Mouse (Mus musculus) left cerebral cortex, adult 2 months (tissue): ENCODE results near the gene Sptan1. TPM values are rescaled to one million over a fixed set of nuclear protein-coding genes. Genes with fewer than 3 reads are reported as not detected.

Experiments
- DNase-seq, 2 experiments: peaks; one replicate each; pipeline ENCODE4 v3.0.0; 2021 to 2022; ENCODE audit warnings: low spot score in 2 of 2, mixed read lengths in 1 of 2; ENCODE audit errors: extremely low spot score in 1 of 2
- H3K27ac ChIP-seq: fragments of 200-600 bp; 2 replicates; pipeline ENCODE4 v1.8.1; 2022
- H3K4me3 ChIP-seq: fragments of 200-600 bp; 2 replicates; pipeline ENCODE4 v1.8.1; 2022
- CTCF ChIP-seq: fragments of 200-600 bp; IDR thresholded peaks from 2 replicates; pipeline ENCODE4 v1.8.1; 2022; ENCODE audit warnings: antibody characterized with exemption, mild to moderate bottlenecking, moderate library complexity
- intact Hi-C: fragments of 180-260 bp; cut with DNase I; formaldehyde crosslinking; loops from one replicate; pipeline ENCODE4 v1.15.1; 2025
- total RNA-seq, 2 experiments: library from RNA; stranded (reverse); gene quantifications; 2 replicates each; pipeline ENCODE4 v1.2.3; 2021

Gene Sptan1
- total RNA-seq, 2 experiments from 2014 or later = 878 to 928 TPM

DNA sequence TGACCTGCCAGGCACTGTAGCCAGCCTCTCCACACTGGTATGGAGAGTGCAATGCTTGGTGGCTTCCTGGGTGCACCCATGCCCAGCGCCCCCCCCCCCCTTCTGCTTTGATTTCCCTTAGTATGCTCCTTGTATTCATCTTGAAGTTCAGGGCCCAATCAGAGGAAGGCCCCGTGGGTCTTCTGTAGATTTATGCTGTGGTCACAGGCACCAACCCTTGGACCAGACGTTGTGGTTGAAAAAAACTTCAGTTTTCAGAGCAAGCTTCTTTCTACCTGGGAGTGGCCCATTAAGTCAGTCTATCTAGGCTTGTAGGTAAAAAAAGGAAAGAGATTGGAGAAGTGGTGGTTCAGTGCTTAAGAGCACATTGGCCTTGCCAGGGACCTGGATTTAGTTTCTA lies 98.4 kb downstream of the Sptan1 start:
- DNase-seq = no peak
- H3K27ac ChIP-seq = no peak overlapping the region
- no peak overlapping the region for H3K4me3 ChIP-seq
- no peak for TF ChIP-seq CTCF
- intact Hi-C loops = no loop called here

DNA sequence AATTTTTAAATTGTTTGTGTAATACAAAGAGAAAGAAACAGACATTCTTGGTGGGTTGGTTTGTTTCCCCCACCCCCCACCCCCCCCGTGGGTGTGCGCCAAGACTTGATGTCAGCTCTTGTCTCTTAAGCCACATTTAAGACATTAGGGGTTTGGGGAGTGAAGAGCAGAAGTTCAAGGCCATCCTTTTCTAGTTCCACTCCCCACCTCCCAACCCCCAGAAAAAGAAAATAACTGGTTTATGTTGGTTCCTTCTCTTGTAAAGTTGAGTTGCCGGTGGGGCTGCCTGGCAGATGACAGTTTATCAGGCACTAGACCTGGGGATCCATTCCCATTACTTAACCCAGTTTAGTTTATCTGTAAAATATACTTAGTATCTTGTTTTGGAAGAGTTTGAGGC lies 98.9 kb downstream of the Sptan1 start:
- Histone ChIP-seq H3K27ac (no peak overlapping the region), H3K4me3 (no peak overlapping the region)
- intact Hi-C loops = no loop called here
- TF ChIP-seq CTCF = no peak
- DNase-seq = no peak

GRCm38 (mm10) chr2:30066046-30066901 lies 100.9 kb downstream of the Sptan1 start:
- TF ChIP-seq CTCF = no peak
- intact Hi-C loops = loop anchor here (2.0 kb wide), 1 partner anchor 59 kb away; the partner anchor contains the start of gene Zer1
- H3K4me3 ChIP-seq = peak overlapping the region; percentile 94

DNA sequence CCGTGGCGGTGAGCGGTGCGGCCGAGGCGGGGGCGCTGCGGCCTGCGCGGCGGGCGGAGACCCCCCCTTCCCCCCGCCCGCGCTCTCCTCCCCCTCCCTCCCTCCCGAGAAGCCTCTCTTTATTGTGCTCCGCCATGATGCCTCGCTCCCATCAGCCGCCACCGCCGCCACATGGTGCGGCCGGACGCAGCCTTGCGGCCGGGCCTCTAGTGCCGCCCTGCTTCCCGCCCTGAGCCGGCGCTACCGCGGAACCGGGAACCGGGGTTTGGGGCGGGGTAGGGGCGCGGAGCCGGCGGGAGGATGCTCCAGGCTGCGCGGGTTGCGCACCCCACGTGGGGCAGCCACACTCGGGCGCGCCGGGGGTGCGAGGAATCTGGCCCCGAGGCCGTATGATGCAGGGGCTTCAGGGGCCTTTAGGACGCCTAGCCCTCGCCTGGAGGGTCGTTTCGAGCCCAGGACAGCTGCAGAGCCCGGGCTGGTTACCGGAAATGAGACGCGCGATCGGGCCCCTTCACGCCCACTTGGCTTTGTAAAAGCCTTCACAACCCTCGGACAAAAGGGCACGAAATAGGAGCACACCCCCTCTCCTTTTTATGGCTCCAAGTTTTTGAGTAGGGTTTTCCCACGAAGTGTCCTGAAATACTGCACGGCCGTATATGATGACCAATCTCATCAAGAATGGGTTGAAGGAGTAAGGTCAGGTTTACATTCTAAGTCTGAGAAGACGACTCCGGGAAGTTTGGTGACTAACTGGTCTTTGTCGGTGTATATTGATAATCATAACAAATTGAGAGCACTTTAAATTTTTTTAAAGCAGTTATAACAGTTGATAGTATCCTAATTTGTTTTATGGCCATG lies 101.9 kb downstream of the Sptan1 start:
- H3K4me3 ChIP-seq = peak overlapping the region; percentile 94
- peak; percentile 37 to 49 for DNase-seq
- intact Hi-C loops = loop anchor here (2.0 kb wide), 1 partner anchor 58 kb away; the partner anchor contains the start of gene Zer1
- TF ChIP-seq CTCF = no peak
- peak overlapping the region; percentile 63 for H3K27ac ChIP-seq

More at GRCm38 (mm10) chr2:30066046-30066901, 100.9 kb downstream of the Sptan1 start:
- peak overlapping the region; percentile 93 for H3K27ac ChIP-seq
- peak; percentile 93 to 94 for DNase-seq

DNA sequence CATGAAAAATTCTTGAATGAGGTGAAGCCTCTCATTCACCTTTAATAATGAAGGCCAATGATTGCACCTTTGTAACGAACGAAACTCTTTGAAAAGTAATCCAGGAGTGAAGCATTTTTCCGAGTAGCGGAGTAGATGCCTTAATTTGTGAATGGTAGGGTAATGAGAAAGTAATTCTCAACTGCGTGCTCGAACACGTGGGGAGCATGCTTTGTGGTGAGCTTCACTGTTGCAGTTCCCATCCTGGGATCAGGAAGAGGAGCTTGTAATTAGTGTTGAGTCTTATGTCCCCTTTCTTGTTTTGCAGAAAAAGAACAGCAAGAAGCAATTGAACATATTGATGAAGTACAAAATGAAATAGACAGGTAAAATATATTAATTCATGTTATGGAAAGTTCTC lies 102.6 kb downstream of the Sptan1 start:
- no peak for DNase-seq
- intact Hi-C loops = loop anchor here (2.0 kb wide), 1 partner anchor 57 kb away; the partner anchor contains the start of gene Zer1
- H3K27ac ChIP-seq = no peak overlapping the region
- no peak for TF ChIP-seq CTCF
- H3K4me3 ChIP-seq = peak overlapping the region; percentile 94

DNA sequence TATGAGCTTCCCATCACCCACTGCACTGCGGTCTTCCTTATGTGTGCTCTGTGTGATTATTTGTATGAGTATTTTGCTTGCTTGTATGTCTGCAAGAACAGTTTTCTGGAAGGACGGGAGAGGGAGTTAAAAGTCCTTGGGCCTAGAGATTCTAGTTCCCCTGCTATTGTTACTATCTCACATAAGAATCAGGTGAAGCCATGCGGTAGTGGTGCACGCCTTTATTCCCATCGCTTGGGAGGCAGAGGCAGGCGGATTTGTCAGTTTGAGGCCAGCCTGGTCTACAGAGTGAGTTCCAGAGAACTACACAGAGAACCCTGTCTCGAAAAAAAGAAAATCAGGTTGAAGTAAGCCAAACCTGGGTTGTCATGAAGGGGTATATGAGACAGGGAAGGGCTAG lies 107.5 kb downstream of the Sptan1 start:
- no peak overlapping the region for H3K4me3 ChIP-seq
- H3K27ac ChIP-seq = no peak overlapping the region
- no peak for TF ChIP-seq CTCF
- intact Hi-C loops = no loop called here
- no peak for DNase-seq

- Histone ChIP-seq H3K4me3 (no peak overlapping the region), H3K27ac (no peak overlapping the region)
- no peak for DNase-seq
- intact Hi-C loops = no loop called here
- no peak for TF ChIP-seq CTCF
These were observed 107.9 kb downstream of the Sptan1 start for GRCm38 (mm10) chr2:30073285-30073684.

DNA sequence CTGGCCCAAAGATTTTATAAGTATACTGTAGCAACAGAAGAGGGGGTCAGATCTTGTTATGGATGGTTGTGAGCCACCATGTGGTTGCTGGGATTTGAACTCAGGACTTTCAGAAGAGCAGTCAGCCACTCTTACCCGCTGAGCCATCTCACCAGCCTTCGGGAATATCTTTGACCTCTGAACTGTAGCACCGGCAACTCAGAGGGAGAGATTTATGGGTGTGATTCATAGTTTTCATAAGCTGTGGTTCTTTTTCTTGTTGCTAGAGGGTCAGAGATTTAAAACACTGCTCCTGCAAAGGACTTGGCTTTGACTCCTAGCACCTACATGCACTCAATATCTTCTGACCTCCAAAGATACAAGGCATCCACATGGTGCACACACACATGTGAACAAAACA lies 110.3 kb downstream of the Sptan1 start:
- intact Hi-C loops = loop anchor here (2.0 kb wide), 1 partner anchor 21 kb away; no protein-coding TSS in a partner anchor
- Histone ChIP-seq H3K27ac (no peak overlapping the region), H3K4me3 (no peak overlapping the region)
- DNase-seq = no peak
- no peak for TF ChIP-seq CTCF

DNA sequence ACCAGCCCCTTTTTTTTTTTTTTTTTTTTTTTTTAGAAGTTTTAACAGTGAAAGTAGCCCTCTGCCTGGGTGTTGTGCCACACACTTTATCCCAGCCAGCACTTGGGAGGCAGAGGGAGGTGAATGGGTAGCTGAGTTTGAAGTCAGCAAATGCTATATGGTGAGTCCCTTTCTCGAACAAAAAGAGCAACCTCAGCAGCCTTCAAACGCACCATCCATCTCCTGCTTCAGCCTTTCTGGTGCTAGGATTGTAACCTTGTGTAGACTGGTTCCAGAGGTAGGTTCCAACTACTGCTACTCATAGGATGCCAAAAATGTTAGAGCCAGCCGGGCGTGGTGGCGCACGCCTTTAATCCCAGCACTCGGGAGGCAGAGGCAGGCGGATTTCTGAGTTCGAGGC lies 111.1 kb downstream of the Sptan1 start:
- Histone ChIP-seq H3K27ac (no peak overlapping the region), H3K4me3 (no peak overlapping the region)
- TF ChIP-seq CTCF = no peak
- no peak for DNase-seq
- intact Hi-C loops = loop anchor here (2.0 kb wide), 1 partner anchor 20 kb away; no protein-coding TSS in a partner anchor

GRCm38 (mm10) chr2:30076959-30077358 lies 111.6 kb downstream of the Sptan1 start:
- DNase-seq = no peak
- TF ChIP-seq CTCF = no peak
- Histone ChIP-seq H3K27ac (no peak overlapping the region), H3K4me3 (no peak overlapping the region; the same call in 1 of the 2 replicates)
- intact Hi-C loops = loop anchor here (1.0 to 2.0 kb wide), 2 partner anchors 20 to 85 kb away; no protein-coding TSS in a partner anchor

DNA sequence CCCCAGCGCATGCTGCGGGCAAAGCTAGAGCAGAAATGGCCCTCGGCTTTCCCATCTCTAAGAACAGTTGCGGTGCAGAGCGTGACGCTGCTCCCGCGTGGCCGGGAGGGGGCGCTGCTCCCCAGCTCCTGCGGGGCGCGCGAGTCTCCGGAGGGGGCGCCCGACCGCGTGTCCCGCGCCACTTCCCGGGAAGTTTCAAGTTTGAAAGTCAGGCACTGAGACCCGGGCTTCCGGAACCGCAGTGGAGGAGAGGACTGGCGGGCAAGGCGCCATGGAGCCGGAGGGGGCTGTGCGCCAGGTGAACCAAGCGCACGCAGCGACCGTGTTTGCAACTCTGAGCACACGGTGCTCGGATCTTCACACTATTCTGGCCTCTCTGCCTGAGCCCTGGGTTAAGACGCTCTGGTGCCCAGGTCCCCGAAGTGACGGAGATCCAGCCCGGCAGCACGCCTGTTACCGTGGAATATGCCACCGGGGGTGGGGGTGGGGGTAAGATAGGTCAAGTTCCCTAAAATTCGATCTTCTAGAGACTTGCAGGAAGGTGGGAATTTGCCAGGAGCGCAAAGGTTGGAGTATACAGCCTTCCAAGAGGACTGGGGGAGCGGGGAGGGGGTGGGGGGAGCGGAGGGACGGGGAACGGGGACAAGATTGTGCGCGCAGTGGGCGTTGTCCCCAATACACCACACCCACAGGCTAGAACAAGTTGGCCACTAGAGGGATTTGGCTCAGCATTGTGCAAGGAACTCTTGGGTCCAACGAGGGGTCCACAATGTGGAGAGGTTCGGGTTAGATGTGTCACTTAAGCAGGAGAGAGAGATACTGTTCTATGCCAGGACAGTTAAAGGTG lies 112.4 kb downstream of the Sptan1 start, which contains the start of gene Pkn3:
Gene Pkn3, plus strand, starts transcription at position 183 of the 847 bp plus-strand sequence.
- peak; percentile 76 to 80 for DNase-seq
- peak; percentile 49 for TF ChIP-seq CTCF
- peak within 1 kb of the TSS; percentile 53; the same call in 1 of the 2 replicates for H3K27ac ChIP-seq
- peak within 1 kb of the TSS; percentile 39 for H3K4me3 ChIP-seq
- intact Hi-C loops = loop anchor here (1.0 to 2.0 kb wide), 2 partner anchors 19 to 85 kb away; no protein-coding TSS in a partner anchor
